8 mouse cellular contexts compared by ENCODE assay signal in genomic region chr5:128527241-128527640, GRCm38 (mm10).
A peak's percentile ranks its signal among the peaks of the same experiment; 100 is the strongest.
DNase-seq lines count a peak whose midpoint lies in the region; ATAC-seq and TF ChIP-seq lines count a peak whose summit lies in the region.

No protein-coding gene starts in this region.

- H3K79me2 ChIP-seq in liver, adult 2 months (ENCODE audit: control insufficient read depth, insufficient read depth, low read length), result no peaks in the 10 kb centered on the region

- ATAC-seq in liver, embryonic 11.5 days (replicated peaks; ENCODE audit: low FRiP score), result no peak
- no peak for ATAC-seq in megakaryocyte-erythroid progenitor cell, adult 5-6 weeks (replicated peaks; ENCODE audit: low FRiP score, low TSS enrichment, poor library complexity, severe bottlenecking)

- no peaks in the 10 kb centered on the region for H3K4me1 ChIP-seq in liver, adult 2 months (ENCODE audit: control insufficient read depth, insufficient read depth, low read length)
- H3K4me1 ChIP-seq in liver, embryonic 11.5 days (replicated peaks; ENCODE audit: control insufficient read depth, insufficient read depth, low read length), result no peaks in the 10 kb centered on the region
- H3K4me1 ChIP-seq in E14TG2a.4 (replicated peaks; ENCODE audit: low read depth, low read length), result peaks cover 27% of the 10 kb centered on the region

- WGBS in liver, adult 2 months, result 40% methylated on average over 7 of the region's 9 CpGs
- 48% methylated on average over 7 of the region's 9 CpGs for WGBS in liver, embryonic 11.5 days

- no peak overlapping the region for H3K27ac ChIP-seq in liver, adult 2 months (replicated peaks; ENCODE audit: insufficient read depth, low read depth, low read length)
- no peak overlapping the region for H3K27ac ChIP-seq in liver, embryonic 11.5 days (ENCODE audit: low read depth, low read length)

- TF ChIP-seq POLR2A in liver, adult 2 months (IDR thresholded peaks at IDR 0.05; ENCODE audit: extremely low read depth, insufficient read depth, low read length), result no peak

- peak; percentile 41 for DNase-seq in gastrocnemius, postnatal 10 days
- no peak for DNase-seq in gastrocnemius, postnatal 25 days
- no peak for DNase-seq in liver, adult 2 months (ENCODE audit: extremely low read depth, low read depth, low spot score)
- no peak for DNase-seq in liver, embryonic 11.5 days (ENCODE audit: low spot score)
- DNase-seq in adrenal gland, postnatal 36 days, result peak; percentile 53 to 65
- DNase-seq in spleen, adult 18-20 months, result no peak

- no peaks in the 10 kb centered on the region for H3K9me3 ChIP-seq in liver, embryonic 11.5 days (ENCODE audit: control insufficient read depth, low read length)
- H3K9me3 ChIP-seq in E14TG2a.4 (ENCODE audit: low read length), result peaks cover 8% of the 10 kb centered on the region

- H3K4me3 ChIP-seq in liver, adult 2 months (ENCODE audit: insufficient read depth, low read depth, low read length), result no peak overlapping the region
- no peak overlapping the region for H3K4me3 ChIP-seq in liver, embryonic 11.5 days (ENCODE audit: low read depth, low read length)
- no peak overlapping the region for H3K4me3 ChIP-seq in E14TG2a.4 (replicated peaks; ENCODE audit: low read length)

- H3K9ac ChIP-seq in liver, adult 2 months (ENCODE audit: low read depth, low read length), result no peak overlapping the region
- H3K9ac ChIP-seq in liver, embryonic 11.5 days (ENCODE audit: low read depth, low read length), result no peak overlapping the region

- TF ChIP-seq CTCF in liver, adult 2 months (IDR thresholded peaks at IDR 0.05; ENCODE audit: low read depth, low read length), result peak; percentile 22; the same call in 1 of the 2 replicates
- TF ChIP-seq CTCF in E14TG2a.4 (conservative IDR thresholded peaks at IDR 0.05; ENCODE audit: low read length), result peak; percentile 30

- H3K4me2 ChIP-seq in liver, embryonic 11.5 days, result no peak overlapping the region

- H3K27me3 ChIP-seq in liver, adult 2 months (ENCODE audit: control insufficient read depth, insufficient read depth, low read length), result no peaks in the 10 kb centered on the region
- H3K27me3 ChIP-seq in liver, embryonic 11.5 days (replicated peaks; ENCODE audit: control insufficient read depth, insufficient read depth, low read length), result 0 out of 2 replicates have a peak, but pooled peaks cover 2% of the 10 kb centered on the region
- H3K27me3 ChIP-seq in E14TG2a.4 (ENCODE audit: insufficient read depth, low read length), result peaks cover 9% of the 10 kb centered on the region

- no peaks in the 10 kb centered on the region for H3K36me3 ChIP-seq in liver, adult 2 months (ENCODE audit: control insufficient read depth, insufficient read depth, low read length)
- no peaks in the 10 kb centered on the region for H3K36me3 ChIP-seq in liver, embryonic 11.5 days (ENCODE audit: control insufficient read depth, insufficient read depth, low read length)
- H3K36me3 ChIP-seq in E14TG2a.4 (ENCODE audit: insufficient read depth, low read length), result no peaks in the 10 kb centered on the region

Comparison
In these comparisons a context has a peak if more than half of its experiments do, and no peak if none do; other contexts are left out.
1. DNase-seq: peak in gastrocnemius, postnatal 10 days (single experiment) and adrenal gland, postnatal 36 days (2 of 2); none in gastrocnemius, postnatal 25 days (single experiment), liver, adult 2 months (single experiment), liver, embryonic 11.5 days (single experiment) and spleen, adult 18-20 months (0 of 2).